Mouse (Mus musculus) thymus, adult 2 months (tissue): ENCODE data around the gene Chrm3.

Experiments
- CTCF ChIP-seq: fragments of 200-500 bp; IDR thresholded peaks from 2 replicates; pipeline ENCODE4 v1.5.1; 2012; ENCODE audit warnings: mild to moderate bottlenecking, control low read depth, low read length, moderate library complexity, borderline replicate concordance; ENCODE audit not compliant: control insufficient read depth, poor library complexity, insufficient read depth; ENCODE audit errors: extremely low read depth
- POLR2A ChIP-seq: fragments of 200-500 bp; IDR thresholded peaks from 2 replicates; pipeline ENCODE4 v1.6.1; 2012; ENCODE audit warnings: mild to moderate bottlenecking, low read length, control low read depth, moderate library complexity; ENCODE audit not compliant: control insufficient read depth, poor library complexity, insufficient read depth; ENCODE audit errors: extremely low read depth

DNA sequence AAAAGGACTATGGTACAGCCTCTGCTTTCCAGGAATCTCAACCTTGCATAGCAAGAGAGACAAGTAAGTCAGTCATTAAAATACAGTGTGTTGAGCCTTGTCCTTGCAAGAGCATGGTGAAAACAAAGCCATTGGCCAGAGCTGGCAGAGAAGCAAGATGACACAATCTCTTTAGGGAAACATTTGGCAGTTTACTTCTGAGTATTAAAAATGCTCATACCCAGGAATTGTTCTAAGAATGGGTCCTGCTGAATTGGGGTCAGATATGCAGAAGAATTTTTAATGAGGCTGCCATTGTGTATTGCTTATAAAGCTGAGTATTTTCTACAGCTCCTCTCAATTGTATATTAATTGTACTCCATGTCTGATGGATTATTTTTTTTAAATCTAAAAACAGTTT lies 50.8 kb downstream of the Chrm3 start:
- TF ChIP-seq CTCF = no peak
- no peak for TF ChIP-seq POLR2A
